Mouse (Mus musculus): ENCODE measurements at regions not wholly inside any gene's neighbourhood (a gene's known extent, or its start where the extent isn't known, plus 50 kb on each side); places are given as distances from the start of the nearest gene placed in this dataset.

DNA sequence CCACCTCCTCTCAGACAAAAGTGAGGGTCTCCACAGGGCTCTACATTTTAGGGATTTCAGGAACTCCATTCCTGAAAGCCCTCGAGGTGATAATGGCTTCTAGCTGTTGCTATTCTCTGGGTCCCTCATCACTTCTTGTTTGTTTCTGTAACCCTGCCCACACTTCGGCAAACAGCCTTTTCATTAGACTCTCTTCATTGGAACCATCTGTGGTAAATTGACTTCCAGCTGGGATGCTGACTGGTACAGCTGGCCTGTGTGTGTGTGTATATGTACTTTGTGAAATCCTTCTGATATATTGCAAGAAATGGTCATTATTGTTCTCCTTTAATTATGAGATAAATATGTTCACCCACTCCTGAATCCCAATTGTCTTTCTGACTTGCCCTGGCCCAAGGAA lies 50.3 kb downstream of the Gm10192 start:
- DNase-seq = no peak

DNA sequence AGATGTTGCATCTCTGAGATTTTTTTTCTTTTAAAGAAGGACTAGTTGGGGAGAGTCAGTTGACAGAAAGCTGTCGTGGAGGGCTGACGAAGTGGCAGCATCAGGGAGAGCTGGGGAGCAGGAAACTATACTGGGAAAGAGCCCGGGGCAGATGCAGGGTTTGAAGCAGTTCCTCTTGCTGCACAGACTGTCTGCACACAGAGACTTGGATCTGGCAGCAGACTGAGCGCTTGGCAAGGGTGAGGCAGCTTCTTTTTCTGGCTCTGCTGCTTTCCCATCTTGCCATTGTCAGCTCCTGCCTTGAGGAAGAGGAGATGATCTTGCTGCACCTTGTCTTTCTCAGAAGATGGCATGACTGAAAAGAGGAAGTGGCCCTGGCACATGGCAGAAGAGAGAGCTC lies 55.2 kb downstream of the Gm10192 start:
- peak; percentile 11 for DNase-seq

DNA sequence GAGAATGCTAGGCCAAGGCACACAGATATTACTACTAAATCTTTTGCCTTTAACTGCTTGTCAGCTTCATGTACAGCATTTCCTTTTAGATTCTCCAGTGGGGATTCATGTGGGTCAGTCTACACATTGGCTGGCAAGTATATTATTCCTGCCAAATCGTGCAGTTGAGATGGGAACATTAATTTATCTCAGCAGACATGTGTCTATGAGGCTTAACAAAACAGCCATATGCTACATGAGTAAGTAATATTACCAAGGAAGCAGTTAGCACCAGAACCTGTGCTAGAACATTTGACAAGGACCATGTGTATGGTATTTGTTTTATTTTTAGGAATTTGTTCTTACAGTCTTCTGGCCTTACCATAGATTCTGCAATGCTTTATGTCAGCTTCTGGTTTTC lies 59.1 kb downstream of the Gm10192 start:
- no peak for DNase-seq

DNA sequence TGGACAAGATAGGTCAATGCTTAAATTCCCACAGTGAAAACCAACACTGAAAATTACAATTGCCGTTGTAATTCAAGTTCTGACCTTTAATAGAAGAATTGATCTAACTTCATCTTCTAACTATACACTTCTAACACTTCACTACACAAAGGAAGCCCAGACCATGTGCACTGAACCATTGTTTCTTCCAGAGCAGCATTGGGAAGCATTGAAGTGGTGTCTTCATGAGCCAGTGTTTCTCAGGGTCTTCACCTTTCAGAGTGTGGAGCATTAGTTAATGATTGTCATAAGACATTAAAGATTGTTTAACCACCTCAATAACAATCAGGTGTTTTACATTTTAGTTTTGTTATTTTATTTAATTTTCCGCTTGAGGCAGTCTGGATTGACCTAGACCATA lies 61.0 kb downstream of the Gm10192 start:
- no peak for DNase-seq

DNA sequence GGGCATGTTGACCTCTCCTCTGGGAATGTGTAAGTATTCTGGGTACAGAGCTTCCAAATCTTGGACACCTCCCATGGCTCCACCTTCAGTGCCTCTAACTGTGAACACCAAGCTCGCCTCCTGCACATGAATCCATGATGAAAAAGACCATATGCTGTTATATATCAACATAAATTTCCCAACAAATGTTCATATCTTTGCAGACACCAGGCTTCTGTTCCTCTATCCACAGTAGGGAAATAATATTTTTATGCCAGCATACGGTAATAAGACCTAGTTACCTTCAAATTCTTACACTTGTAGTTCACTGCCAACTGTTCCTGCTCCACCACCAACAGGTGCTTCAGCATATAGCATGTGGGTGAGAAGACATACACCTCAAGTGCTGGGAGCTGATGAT lies 63.5 kb downstream of the Gm10192 start:
- no peak for DNase-seq

DNA sequence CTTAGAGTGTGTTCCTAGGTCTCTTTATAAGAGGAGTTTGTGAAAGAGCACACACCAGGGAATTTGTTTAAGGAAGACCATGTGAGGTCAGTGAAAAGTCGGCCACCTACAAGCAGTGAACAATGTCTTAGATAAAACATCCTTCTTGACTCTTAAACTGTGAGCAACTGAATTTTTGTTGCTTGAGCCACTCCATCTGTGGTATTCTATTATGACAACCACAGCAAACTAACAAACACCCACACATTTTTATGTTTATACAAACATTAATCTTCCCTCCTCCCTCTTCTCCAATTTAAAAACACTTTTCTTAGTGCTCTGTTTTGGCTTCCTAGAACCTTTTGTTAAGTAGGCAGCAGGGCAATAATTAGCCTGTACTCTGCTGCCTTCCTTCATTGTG lies 66.0 kb downstream of the Gm10192 start:
- no peak for DNase-seq

DNA sequence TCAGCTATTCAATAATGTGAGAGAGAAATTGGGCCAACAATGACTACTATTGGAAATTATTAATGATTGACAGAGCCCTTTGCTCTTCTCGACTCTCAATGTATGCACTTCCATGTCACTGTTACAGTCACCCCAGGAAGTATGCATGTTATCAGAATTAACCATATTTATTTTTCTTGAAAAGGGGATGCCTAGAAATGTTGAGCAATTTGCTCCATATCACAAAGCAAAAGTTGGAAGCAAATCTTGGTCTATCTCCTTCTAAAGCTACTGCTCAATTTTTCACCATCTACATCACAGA lies 80.3 kb downstream of the Gm10192 start:
- DNase-seq = no peak

DNA sequence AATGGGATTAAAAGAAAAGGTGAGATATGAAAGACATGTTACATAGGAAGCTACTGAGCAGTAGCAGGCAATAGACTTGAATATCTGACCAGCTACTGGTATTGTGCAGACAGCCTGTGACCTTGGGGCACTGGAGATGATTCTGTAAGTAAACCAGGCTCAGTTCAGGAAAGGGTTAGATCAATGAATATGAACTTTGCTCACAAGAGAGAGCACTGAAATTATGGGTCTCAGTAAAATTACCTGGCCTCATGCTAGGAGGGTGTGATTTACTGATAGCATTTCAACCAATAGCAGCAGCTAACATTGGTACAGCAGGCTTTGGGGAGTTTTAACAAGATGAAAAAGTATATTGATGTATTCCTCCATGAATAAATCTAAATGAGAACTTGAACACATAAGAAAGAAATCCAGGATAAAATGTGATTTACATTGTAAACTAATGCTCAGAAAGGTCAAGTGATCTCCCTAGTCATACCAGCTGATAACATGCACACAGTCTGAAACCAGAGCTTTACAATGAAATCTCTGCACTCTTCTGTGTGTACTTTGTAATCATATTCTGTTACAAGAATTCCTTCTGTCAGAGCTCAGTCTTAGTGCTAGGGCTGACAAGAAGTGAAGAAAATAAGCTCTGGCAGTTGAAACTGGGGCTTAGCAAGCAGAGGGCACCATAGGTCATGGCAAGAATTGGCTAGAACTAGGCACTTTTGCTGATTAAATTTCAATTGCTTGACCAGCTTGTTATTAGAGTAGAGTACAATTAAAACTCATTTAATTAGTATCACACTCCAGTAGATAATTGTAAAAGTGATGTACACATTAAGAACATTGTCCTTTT lies 80.8 kb downstream of the Gm10192 start:
- DNase-seq = no peak

DNA sequence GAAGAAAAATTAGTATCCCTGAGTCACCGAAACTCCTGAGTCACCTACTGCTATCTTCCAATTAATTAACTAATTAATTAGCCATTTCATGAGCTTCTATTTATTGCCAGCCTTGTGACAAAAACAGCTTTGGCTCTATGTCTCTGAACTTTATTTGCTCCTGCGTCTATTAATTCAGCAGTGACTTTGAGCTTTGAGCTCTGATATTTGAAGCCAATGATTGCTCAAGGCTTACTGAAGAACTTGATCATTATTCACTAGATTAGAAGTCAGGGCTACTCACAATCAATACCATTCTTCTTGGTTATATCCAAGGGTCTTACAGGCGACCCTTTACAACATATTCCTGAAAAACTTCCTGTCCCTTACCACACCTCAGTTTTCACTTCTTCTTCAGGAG lies 83.2 kb downstream of the Gm10192 start:
- DNase-seq = no peak

DNA sequence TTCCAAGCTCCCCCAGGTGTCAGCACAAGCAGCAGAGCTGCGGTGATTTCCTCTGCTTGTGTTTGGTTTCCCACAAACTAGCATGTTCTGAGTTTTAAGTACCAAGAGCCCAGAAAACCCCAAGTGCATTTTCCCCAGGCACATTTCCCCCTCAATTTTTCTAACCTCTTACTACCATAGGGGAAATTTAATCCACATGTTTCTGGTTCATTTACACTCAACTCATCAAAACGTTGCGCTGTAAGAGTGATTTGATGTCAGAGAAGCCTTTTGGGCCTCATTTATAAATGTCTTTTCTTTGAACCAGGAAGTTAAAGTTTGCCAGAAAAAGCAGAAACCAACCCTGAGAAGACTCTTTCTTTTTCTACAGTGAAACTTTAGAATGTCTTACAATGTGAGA lies 89.4 kb downstream of the Gm10192 start:
- DNase-seq = no peak

DNA sequence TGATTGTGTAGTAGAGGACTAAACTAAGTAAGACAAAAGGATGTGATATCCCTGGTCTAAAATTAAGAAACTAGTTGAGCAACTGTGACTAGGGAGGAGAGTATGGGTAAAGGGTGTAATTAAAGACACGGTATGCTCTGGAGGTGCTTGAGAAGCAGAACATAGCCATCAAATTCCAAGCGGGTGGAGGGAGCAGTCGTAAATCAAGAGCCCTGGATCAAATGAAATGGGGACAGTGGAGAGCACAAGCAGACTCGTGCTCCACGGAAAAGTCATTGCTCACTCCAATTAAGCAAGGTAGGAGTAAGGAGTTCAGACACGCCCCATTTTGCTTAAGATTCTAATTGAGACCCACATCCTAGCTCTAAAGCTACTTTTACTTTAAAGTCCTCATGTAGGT lies 132.2 kb downstream of the Gm10192 start:
- DNase-seq = no peak

DNA sequence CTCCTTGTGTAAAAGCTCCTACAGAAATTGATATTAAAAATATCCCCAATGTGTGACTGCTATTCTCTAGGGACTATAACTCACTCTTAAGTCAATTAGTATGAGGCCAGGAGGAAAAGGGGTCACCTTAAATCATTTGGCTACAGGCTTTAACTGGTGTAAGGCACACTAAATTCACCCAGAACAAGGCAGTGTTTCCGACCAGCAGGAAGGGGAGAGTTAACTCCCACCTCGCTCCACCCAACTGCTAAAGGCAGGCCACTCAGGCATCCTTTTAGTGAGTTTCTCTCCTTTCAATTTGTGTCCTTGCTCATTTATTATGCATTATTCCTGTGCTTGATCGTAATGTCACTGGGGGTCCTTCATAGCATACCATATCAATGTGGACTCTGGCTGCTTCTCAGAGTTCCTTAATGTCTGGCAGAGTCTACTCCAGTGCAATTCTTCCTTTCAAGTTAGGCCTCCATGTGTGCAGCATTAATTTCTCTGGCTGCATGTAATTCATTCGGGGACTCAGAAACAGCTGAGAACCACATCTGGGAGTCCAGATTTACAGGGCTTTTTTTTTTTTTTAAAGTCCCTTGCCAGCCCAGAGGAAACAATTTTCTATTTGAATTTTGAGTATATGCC lies 133.8 kb downstream of the Gm10192 start:
- no peak for DNase-seq

DNA sequence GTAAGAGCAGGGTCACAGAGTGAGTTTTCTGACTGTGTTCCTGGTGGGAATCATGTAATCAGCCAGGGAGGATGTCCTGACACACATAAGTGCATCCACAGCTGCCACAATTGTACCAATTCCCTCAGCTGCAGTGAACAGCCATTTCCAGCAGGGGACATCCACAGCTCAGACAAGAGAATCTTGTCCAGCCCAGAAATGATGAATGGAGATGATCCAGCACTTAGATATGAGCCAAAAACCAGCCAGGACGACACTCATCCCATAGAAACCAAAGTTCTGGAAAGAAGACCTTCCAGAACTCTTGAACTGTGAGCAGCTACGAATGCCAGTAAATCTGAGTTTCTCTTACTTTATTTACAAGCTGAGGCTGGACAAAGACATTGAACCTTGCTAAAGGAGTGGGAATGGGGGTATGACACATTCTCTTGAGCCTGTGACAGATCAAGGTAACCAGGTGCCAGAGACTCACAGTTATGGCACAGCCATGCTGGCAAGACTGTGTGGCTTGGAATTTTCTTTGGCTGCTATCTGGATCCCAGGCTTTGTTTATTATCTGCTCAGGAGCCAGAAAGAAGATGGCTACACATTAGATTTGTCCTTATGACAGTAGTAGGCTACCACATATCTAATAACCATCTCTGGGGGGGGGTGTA lies 145.1 kb downstream of the Gm10192 start:
- peak; percentile 24 for DNase-seq

DNA sequence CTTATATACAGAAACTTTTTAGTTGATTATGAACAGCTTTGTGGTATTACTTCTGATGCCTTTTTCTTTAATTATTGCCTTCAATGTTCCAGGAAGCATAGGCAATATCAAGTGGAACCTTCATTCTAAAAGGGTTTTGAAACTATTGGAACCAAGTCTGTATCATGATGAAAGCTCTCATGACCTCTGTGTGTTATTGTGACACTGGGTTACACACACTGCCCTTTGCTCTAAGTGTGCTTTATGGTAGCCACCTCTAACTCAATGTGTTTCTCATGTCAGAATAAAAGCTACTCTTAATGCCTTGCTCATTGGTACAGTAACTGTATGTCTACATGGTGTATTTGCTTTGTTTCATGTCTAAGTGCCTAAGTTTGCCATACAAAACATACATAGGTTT lies 154.0 kb downstream of the Gm10192 start:
- no peak for DNase-seq

DNA sequence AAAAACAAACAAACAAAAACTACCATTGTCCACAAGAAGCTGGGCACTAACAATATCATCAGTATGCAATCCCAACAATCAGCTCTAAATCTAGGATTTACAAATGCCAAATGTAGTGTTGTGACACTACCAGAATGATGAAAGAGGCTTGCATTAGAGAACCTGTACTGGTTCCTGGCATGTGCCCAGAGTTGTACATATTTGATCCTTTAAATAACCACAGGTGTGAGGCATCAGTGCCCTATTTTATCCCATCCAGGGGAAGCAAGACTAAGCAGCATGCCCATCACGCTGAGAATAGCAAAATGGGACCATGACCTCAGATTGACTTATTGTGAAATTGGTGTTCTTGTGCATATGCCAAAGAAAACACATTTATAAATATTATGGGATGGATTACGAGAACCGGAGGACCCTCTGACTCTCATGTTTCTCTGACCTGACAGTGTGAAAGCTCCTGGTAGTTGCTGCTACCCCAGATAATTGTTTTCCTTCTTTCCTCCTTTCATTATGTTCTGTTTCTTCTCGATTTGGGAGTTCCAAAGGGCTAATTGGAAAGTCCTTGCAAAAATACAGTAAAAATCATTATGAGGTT lies 157.4 kb downstream of the Gm10192 start:
- peak; percentile 5 for DNase-seq

DNA sequence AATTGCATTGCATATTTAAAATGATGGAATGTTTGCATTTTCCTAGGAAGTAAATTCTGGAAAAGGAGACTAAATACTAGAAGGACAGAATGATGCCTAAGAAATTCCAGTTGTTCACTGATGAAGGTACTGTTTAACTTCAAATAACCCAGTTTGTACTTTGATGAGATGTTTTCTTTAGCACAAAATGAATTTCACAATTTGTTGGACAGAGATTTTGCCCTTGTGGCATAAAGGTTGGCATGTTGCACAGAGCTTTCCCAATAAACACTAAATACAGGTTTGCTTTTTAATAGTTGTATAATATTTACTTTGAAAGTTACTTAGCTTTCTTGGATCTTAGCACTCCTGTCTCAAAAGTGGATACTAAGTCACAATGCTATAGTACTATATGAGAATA lies 181.6 kb downstream of the Gm10192 start:
- no peak for DNase-seq

DNA sequence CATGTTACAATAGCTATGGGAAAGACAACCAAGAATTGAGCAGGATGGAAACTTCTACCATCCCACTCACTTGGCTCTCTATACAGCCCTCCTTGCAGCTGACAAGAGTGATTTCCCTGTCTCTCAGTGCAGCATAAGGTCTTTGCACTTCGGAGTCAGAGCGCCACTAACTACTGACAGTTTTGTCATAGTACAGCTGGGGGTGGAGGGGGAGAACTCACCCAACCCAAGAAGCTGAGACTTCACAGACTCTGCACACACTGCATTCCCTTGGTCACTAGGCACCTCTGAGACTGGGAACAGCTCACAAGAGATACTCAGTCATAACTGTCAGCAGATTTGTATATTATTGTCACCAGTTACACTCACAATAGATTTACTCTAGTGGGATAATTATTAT lies 195.3 kb upstream of the Gm12695 start:
- DNase-seq = no peak

DNA sequence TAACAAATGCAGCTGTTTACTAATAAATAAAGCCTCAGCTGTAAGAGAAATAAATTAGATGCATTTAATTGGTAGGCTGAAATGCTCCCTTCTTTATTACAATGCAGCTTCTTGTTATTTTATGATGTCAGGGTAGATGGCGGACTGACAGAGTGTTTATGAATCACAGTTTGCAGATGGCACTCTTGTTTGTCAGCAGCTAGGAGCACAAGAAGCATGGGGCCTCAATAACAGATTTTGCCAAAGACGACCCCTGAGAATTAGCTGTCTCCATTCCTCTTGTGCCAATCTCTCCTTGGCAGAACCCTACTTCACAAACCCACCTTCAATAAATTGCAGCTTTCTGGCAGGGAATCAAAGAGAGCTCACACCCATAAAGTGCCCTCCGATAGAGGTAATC lies 194.9 kb upstream of the Gm12695 start:
- DNase-seq = no peak

DNA sequence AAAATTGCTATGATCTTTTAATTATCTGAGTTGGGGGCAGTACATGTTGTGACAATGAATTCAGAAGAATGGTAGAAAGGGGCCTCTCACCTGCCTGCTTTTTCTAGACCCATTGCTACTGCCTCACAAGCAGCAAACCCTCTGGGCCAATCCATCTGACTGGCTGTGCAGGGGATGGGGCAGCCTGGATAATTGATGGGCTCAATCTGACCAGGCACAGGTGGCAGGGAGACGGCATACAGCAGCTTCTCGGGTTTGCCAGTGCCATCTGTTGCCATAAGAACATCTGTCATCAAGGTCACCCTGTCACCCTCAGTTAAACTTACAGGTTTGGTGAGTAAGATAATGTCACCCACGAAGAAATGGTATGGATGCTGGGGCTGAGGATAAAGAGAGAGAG lies 189.9 kb upstream of the Gm12695 start:
- no peak for DNase-seq

DNA sequence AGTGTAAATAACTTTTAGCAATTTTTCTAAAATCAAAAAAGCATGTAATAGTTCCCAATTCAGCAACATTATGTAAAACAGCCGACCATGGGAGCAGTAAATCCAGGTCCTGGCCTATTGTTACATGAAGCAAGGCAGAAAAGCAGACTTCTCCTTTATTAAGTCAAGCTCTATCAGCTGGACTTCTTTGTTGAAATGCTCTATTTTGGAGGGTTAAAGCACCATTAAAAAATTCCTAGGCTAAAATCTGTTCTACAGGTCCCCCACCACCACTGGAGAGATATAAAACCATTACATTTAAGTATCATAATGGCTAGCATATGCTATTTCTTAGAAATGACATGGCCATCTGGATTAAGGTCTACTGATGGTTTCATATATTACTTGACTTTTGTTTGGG lies 188.8 kb upstream of the Gm12695 start:
- DNase-seq = no peak

DNA sequence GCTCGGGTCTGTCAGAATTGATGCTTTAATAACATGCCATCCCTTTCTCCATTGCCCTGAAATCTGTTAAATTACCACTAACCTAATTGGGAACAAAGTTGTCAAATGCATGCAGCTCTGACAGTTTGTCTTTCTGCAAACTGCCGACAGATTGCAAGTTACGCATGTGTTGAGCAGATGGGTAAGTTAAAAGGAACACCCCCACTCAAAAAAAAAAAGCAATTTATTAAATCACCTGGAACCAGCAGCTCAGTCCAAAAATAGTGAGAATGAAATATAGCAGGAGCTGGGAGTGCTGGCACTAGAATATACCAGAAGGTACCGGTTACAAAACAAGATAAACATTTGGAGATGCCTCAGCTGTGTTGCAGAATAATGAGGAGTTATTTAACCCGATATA lies 184.2 kb upstream of the Gm12695 start:
- no peak for DNase-seq

DNA sequence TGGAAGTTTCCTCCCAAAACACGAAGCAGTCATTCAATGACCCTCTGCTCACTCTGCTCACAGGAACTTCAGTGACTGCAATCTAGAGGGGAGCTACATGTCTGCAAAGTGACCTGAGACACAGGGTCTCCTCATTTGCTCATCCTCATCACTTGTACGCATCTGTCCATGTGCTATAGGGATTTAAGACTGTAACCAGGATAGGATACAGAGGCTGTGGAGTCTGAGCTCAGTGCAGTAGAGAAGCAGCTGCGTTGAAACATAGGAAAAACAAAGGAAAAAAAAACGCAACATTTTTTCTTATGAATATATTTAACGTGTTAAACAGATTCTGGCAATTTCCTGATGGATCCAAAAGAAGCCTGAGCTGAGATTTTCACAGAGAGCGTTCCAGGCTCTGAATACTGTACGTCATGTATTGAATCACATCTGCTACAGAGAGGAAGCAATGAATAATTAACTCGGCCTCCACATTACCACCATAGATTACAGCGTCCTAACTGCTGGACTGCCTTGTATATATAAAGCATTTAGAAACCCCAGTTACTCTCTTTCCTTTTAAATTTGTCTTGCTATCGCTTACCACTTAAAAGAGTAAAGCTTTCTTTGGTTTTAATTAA lies 183.7 kb upstream of the Gm12695 start:
- no peak for DNase-seq

Data from lung, postnatal 14 days (tissue).